ENCODE assay signal across 8 mouse cellular contexts in the genomic region with DNA sequence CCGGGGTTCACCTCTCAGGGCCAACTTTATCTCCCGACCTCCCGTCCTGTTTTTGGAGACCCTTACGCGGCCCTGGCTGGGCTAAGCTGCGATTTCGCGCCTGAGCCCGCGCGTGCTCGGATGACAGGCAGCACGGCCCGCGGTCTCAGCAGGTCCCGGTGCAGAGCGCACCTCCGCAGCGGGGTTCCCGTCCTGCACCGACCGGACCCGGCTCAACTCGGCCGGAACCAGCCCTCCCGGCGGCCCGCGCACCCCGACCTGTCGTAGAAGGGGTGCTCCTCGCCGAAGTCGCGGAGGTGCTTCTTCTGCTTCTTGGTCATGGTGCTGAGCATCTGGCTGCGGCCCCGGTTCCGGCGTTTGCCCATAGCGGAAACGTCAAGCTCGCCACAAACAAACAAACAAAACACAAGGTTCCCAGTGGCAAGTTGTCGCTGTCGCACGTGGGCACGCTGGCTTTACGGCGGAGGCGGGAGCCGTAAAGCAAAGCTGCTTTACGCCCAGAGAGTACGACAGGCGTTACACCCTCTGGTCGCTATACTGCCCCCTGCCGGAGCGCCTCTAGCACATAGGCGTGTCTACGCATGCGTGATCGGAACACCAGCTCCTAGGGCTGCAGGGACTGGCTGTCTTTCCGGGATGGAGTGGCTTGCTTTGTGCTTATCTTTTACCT. TPM values are rescaled to one million over a fixed set of nuclear protein-coding genes. Genes with fewer than 3 reads are reported as not detected.
A peak's percentile ranks its signal among the peaks of the same experiment; 100 is the strongest.
DNase-seq lines count a peak whose midpoint lies in the region; ATAC-seq lines count a peak whose summit lies in the region.

A gene (minus strand): TSS at position 487 of the 670 bp plus-strand sequence.

- H3K4me1 ChIP-seq in hindbrain, embryonic 15.5 days (replicated peaks) = peaks cover 19% of the 10 kb centered on the region

- H3K27me3 ChIP-seq in hindbrain, embryonic 15.5 days = no peaks in the 10 kb centered on the region

- peak within 1 kb of the TSS; percentile 76 for H3K27ac ChIP-seq in hindbrain, embryonic 15.5 days (replicated peaks)

- WGBS in hindbrain, embryonic 15.5 days = under 1% methylated on average over 61 of the region's 61 CpGs

- H3K36me3 ChIP-seq in hindbrain, embryonic 15.5 days = peaks cover 18% of the 10 kb centered on the region

- peak within 1 kb of the TSS; percentile 81 for H3K9ac ChIP-seq in hindbrain, embryonic 15.5 days

- H3K4me3 ChIP-seq in hindbrain, embryonic 15.5 days = peak within 1 kb of the TSS; percentile 94

- H3K4me2 ChIP-seq in hindbrain, embryonic 15.5 days = peak within 1 kb of the TSS; percentile 61

- H3K9me3 ChIP-seq in hindbrain, embryonic 15.5 days = no peaks in the 10 kb centered on the region

- peak; percentile 93 for DNase-seq in T-cell, adult 2 months (ENCODE audit: low spot score)
- DNase-seq in cerebellum, postnatal 36 days = peak; percentile 98
- peak; percentile 95 to 98 for DNase-seq in frontal cortex, postnatal 36 days (ENCODE audit: low spot score in 2 of 2)
- peak; percentile 89 for DNase-seq in left cerebral cortex, adult 11 months (ENCODE audit: low spot score)
- peak; percentile 96 to 97 for DNase-seq in lung, postnatal 4 days
- peak; percentile 99 for DNase-seq in retina, postnatal 7 days (ENCODE audit: low read depth, low spot score)
- DNase-seq in urinary bladder, adult 2 months (ENCODE audit: low spot score) = peak; percentile 94

- ATAC-seq in hindbrain, embryonic 15.5 days (ENCODE audit: low FRiP score, low read depth) = peak; percentile 94

RNA-seq across cellular contexts. Expression of the gene that starts here (rescaled TPM):
- 6.7 and 7.2 TPM in 2 replicates for polyA plus RNA-seq in hindbrain, embryonic 15.5 days (2015; fragmentation: Nextera tagmentation; extraction: Ambion mirVana)
- polyA plus RNA-seq in urinary bladder, adult 2 months (2012; rRNA removed) = 13.0 and 16.4 TPM in 2 replicates

Comparison
In these comparisons a context has a peak if more than half of its experiments do, and no peak if none do; other contexts are left out.
1. Peak in every context shown above with its lines: DNase-seq, ATAC-seq, H3K4me3 ChIP-seq and H3K27ac ChIP-seq.